Mouse (Mus musculus): ENCODE results near the gene Ctcfl. TPM values are rescaled to one million over a fixed set of nuclear protein-coding genes. Genes with fewer than 3 reads are reported as not detected.

Ctcfl gene
- polyA plus RNA-seq (2014; fragmentation: Nextera tagmentation; extraction: Ambion mirVana): 0.07 and 0.08 TPM in 2 replicates

- WGBS: 86% methylated on average over 35 of the region's 35 CpGs
These were observed at the start of gene Ctcfl for GRCm38 (mm10) chr2:173119023-173119944. TSS of gene Ctcfl (minus strand) at chr2:173119525.

DNA sequence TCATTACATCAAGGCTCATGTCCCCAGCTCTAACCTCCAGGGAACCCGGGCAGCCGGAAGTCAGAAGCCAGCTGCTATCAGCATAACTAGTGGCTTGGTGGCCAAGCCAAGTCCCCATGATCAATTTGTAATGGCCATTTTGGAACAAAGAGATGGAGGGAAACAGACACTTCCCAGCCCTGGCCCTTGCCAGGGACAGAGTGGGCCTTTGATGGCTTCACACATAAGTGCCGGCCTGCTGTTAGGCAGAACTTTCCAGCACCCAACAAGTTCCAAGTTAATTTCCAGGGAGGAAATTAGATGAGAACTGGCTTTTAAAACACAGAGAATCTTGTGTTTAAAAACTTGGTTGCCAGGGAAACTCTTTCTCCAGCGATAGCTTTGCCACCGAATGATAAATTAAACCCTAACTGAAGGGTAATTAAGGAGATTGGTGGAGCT is 49.1 kb upstream of the Ctcfl start:
- no peak overlapping the region for H3K9ac ChIP-seq (ENCODE audit: low read depth, low read length)
- peaks cover 36% of the 10 kb centered on the region for H3K27me3 ChIP-seq (ENCODE audit: control insufficient read depth, insufficient read depth, low read length)
- H3K36me3 ChIP-seq (ENCODE audit: control insufficient read depth, insufficient read depth, low read length): no peaks in the 10 kb centered on the region
- WGBS: 39% methylated on average over 5 of the region's 5 CpGs
- H3K4me3 ChIP-seq (ENCODE audit: low read length): no peak overlapping the region
- H3K4me2 ChIP-seq (replicated peaks; ENCODE audit: low read depth, low read length): no peak overlapping the region
- no peak for ATAC-seq (ENCODE audit: low FRiP score, low TSS enrichment)
- H3K4me1 ChIP-seq (ENCODE audit: control insufficient read depth, insufficient read depth, low read length): peaks cover 27% of the 10 kb centered on the region
- no peak overlapping the region for H3K27ac ChIP-seq (ENCODE audit: low read depth, low read length)
- H3K9me3 ChIP-seq (ENCODE audit: control insufficient read depth, low read length): no peaks in the 10 kb centered on the region

More at GRCm38 (mm10) chr2:173119023-173119944, at the start of gene Ctcfl:
- no peak within 1 kb of the TSS for H3K4me2 ChIP-seq (replicated peaks; ENCODE audit: low read depth, low read length)
- H3K27ac ChIP-seq (ENCODE audit: low read depth, low read length): no peak within 1 kb of the TSS
- ATAC-seq (ENCODE audit: low FRiP score, low TSS enrichment): peak; percentile 34; the same call in 1 of the 2 replicates
- H3K9me3 ChIP-seq (ENCODE audit: control insufficient read depth, low read length): no peaks in the 10 kb centered on the region
- no peak within 1 kb of the TSS for H3K4me3 ChIP-seq (ENCODE audit: low read length)
- H3K36me3 ChIP-seq (ENCODE audit: control insufficient read depth, insufficient read depth, low read length): no peaks in the 10 kb centered on the region
- no peak within 1 kb of the TSS for H3K9ac ChIP-seq (ENCODE audit: low read depth, low read length)
- H3K4me1 ChIP-seq (ENCODE audit: control insufficient read depth, insufficient read depth, low read length): 0 out of 2 replicates have a peak, but pooled peaks cover 4% of the 10 kb centered on the region
- no peaks in the 10 kb centered on the region for H3K27me3 ChIP-seq (ENCODE audit: control insufficient read depth, insufficient read depth, low read length)

DNA sequence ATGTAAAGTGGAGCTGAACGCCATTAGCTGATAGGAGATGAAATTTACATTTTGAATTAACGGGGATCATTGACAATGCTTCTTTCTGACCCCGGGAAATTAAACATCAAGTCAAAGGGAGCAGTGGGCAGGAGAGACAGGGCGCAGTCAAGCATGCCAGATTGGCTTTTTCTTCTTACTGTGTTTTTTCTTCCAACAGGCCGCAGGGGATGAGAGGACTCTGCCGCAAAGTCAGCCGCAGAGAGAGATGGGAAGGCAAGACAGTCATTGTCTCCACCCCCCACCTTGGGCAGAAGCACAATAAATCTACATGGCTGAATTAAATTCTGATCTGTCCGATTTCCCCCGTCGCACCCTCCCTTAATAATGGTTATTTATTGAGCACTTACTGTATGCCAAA is 46.0 kb upstream of the Ctcfl start:
- H3K4me3 ChIP-seq (ENCODE audit: low read length): no peak overlapping the region
- H3K27ac ChIP-seq (ENCODE audit: low read depth, low read length): no peak overlapping the region
- H3K4me2 ChIP-seq (replicated peaks; ENCODE audit: low read depth, low read length): no peak overlapping the region
- ATAC-seq (ENCODE audit: low FRiP score, low TSS enrichment): no peak
- 81% methylated on average over 10 of the region's 10 CpGs for WGBS
- H3K36me3 ChIP-seq (ENCODE audit: control insufficient read depth, insufficient read depth, low read length): no peaks in the 10 kb centered on the region
- no peaks in the 10 kb centered on the region for H3K9me3 ChIP-seq (ENCODE audit: control insufficient read depth, low read length)
- peaks cover 4% of the 10 kb centered on the region; the same call in 1 of the 2 replicates for H3K4me1 ChIP-seq (ENCODE audit: control insufficient read depth, insufficient read depth, low read length)
- peaks cover 36% of the 10 kb centered on the region for H3K27me3 ChIP-seq (ENCODE audit: control insufficient read depth, insufficient read depth, low read length)
- H3K9ac ChIP-seq (ENCODE audit: low read depth, low read length): no peak overlapping the region

DNA sequence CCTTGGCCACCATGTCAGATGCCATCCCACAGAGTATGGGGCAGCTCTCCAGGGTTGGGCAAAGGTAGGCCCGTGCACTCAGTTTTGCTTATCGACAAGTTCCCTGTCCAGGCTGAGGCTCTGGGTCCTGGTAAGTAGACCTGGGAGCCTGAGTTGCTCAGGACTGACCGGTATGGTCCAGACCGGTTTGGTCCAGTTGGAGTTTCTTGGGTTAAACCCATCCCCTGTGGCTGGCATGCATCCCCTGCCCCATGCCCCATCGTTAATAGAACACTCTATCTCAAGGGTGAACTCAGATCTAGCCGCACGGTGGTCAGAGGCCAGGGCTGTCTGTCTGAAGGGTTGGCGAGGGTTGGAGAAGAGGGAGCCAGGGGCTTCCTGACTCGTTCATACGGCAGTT is 45.6 kb upstream of the Ctcfl start:
- no peak for ATAC-seq (ENCODE audit: low FRiP score, low TSS enrichment)
- H3K4me2 ChIP-seq (replicated peaks; ENCODE audit: low read depth, low read length): no peak overlapping the region
- no peak overlapping the region for H3K4me3 ChIP-seq (ENCODE audit: low read length)
- no peak overlapping the region for H3K27ac ChIP-seq (ENCODE audit: low read depth, low read length)
- H3K27me3 ChIP-seq (ENCODE audit: control insufficient read depth, insufficient read depth, low read length): peaks cover 33% of the 10 kb centered on the region
- H3K36me3 ChIP-seq (ENCODE audit: control insufficient read depth, insufficient read depth, low read length): no peaks in the 10 kb centered on the region
- WGBS: 87% methylated on average over 10 of the region's 10 CpGs
- H3K9ac ChIP-seq (ENCODE audit: low read depth, low read length): no peak overlapping the region
- H3K9me3 ChIP-seq (ENCODE audit: control insufficient read depth, low read length): no peaks in the 10 kb centered on the region
- H3K4me1 ChIP-seq (ENCODE audit: control insufficient read depth, insufficient read depth, low read length): peaks cover 4% of the 10 kb centered on the region; the same call in 1 of the 2 replicates

- H3K36me3 ChIP-seq (ENCODE audit: control insufficient read depth, insufficient read depth, low read length): no peaks in the 10 kb centered on the region
- peaks cover 27% of the 10 kb centered on the region for H3K27me3 ChIP-seq (ENCODE audit: control insufficient read depth, insufficient read depth, low read length)
- no peak overlapping the region for H3K27ac ChIP-seq (ENCODE audit: low read depth, low read length)
- H3K9ac ChIP-seq (ENCODE audit: low read depth, low read length): no peak overlapping the region
- H3K4me3 ChIP-seq (ENCODE audit: low read length): no peak overlapping the region
- ATAC-seq (ENCODE audit: low FRiP score, low TSS enrichment): no peak
- no peaks in the 10 kb centered on the region for H3K9me3 ChIP-seq (ENCODE audit: control insufficient read depth, low read length)
- H3K4me1 ChIP-seq (ENCODE audit: control insufficient read depth, insufficient read depth, low read length): peaks cover 4% of the 10 kb centered on the region; the same call in 1 of the 2 replicates
- H3K4me2 ChIP-seq (replicated peaks; ENCODE audit: low read depth, low read length): no peak overlapping the region
- 58% methylated on average over 2 of the region's 2 CpGs for WGBS
These were observed 45.0 kb upstream of the Ctcfl start for GRCm38 (mm10) chr2:173164358-173164757.

- H3K9me3 ChIP-seq (ENCODE audit: control insufficient read depth, low read length): no peaks in the 10 kb centered on the region
- no peaks in the 10 kb centered on the region for H3K36me3 ChIP-seq (ENCODE audit: control insufficient read depth, insufficient read depth, low read length)
- H3K4me2 ChIP-seq (replicated peaks; ENCODE audit: low read depth, low read length): no peak overlapping the region
- 67% methylated on average over 8 of the region's 8 CpGs for WGBS
- H3K4me3 ChIP-seq (ENCODE audit: low read length): no peak overlapping the region
- no peak for ATAC-seq (ENCODE audit: low FRiP score, low TSS enrichment)
- H3K27ac ChIP-seq (ENCODE audit: low read depth, low read length): no peak overlapping the region
- peaks cover 18% of the 10 kb centered on the region for H3K27me3 ChIP-seq (ENCODE audit: control insufficient read depth, insufficient read depth, low read length)
- no peak overlapping the region for H3K9ac ChIP-seq (ENCODE audit: low read depth, low read length)
- H3K4me1 ChIP-seq (ENCODE audit: control insufficient read depth, insufficient read depth, low read length): peaks cover 5% of the 10 kb centered on the region; the same call in 1 of the 2 replicates
These were observed 44.1 kb upstream of the Ctcfl start for GRCm38 (mm10) chr2:173163380-173163779.

DNA sequence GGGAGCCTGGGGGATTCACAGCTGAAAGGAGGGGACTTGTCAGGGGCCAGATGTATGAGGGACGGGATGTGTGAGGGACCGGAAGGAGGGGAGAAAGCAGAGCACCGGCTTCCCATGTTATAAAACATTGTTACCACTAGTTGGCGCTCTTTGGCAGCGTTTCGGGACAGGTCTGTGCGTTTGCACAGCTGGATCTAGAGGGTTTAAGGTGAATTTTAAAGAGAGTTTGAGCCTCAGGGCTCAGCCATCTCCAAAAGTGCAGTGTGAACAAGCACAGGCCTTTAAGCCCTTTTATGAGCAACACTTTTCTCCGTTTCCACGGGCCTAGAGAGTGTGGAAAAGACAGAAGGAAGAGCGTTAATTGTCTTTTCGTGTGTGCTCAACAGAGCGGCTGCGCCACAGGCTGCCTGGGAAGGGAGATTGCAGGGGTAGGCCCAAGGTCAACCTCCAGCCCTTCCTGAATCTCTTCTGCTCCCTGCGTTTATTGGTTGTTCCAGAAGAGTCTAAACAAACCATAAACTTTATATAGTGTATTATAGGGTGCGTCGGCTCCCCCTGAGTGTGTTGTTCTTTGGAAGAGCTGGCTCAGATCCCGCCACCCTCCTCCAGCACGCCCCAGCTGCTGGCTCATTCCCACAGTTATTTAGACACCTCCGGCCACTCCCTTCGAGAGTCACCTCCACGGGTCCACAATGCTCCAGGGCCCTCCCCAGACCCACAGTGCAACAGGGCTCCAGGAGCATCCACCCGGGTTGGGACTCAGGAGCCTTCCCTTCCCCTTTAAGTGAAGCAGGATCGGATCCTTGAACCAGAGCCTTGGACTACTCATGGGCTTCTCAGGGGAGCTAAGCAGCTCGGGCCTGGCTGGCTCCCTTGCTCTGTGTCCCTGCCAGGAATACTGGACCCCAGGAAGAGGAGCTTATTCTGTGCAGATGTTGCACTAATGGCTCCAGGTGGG is 40.3 kb upstream of the Ctcfl start:
- no peaks in the 10 kb centered on the region for H3K36me3 ChIP-seq (ENCODE audit: control insufficient read depth, insufficient read depth, low read length)
- WGBS: 25% methylated on average over 24 of the region's 24 CpGs
- 0 out of 2 replicates have a peak, but pooled peaks cover under 1% of the 10 kb centered on the region for H3K27me3 ChIP-seq (ENCODE audit: control insufficient read depth, insufficient read depth, low read length)
- peak overlapping the region; percentile 30; the same call in 1 of the 2 replicates for H3K27ac ChIP-seq (ENCODE audit: low read depth, low read length)
- peaks cover 15% of the 10 kb centered on the region for H3K4me1 ChIP-seq (ENCODE audit: control insufficient read depth, insufficient read depth, low read length)
- no peak overlapping the region for H3K4me3 ChIP-seq (ENCODE audit: low read length)
- peak overlapping the region; percentile 6; the same call in 1 of the 2 replicates for H3K4me2 ChIP-seq (replicated peaks; ENCODE audit: low read depth, low read length)
- peak; percentile 74 for ATAC-seq (ENCODE audit: low FRiP score, low TSS enrichment)
- no peaks in the 10 kb centered on the region for H3K9me3 ChIP-seq (ENCODE audit: control insufficient read depth, low read length)
- H3K9ac ChIP-seq (ENCODE audit: low read depth, low read length): no peak overlapping the region

DNA sequence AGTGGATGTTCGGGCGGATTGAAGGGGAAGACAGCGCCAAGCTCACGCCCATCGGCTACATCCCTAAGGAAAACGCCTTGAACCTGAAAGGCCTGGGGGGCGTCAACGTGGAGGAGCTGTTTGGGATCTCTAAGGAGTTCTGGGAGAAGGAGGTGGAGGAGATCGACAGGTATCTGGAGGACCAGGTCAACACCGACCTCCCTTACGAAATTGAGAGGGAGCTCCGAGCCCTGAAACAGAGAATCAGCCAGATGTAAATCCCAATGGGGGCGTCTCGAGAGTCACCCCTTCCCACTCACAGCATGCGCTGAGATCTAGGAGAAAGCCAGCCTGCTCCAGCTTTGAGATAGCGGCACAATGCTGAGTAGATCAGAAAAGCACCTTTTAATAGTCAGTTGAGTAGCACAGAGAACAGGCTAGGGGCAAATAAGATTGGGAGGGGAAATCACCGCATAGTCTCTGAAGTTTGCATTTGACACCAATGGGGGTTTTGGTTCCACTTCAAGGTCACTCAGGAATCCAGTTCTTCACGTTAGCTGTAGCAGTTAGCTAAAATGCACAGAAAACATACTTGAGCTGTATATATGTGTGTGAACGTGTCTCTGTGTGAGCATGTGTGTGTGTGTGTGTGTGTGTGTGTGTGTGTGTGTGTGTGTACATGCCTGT is 39.2 kb upstream of the Ctcfl start:
- Histone ChIP-seq H3K4me2 (replicated peaks; ENCODE audit: low read depth, low read length) (no peak overlapping the region), H3K9ac (ENCODE audit: low read depth, low read length) (no peak overlapping the region), H3K9me3 (ENCODE audit: control insufficient read depth, low read length) (no peaks in the 10 kb centered on the region), H3K4me3 (ENCODE audit: low read length) (no peak overlapping the region), H3K36me3 (ENCODE audit: control insufficient read depth, insufficient read depth, low read length) (no peaks in the 10 kb centered on the region), H3K27me3 (ENCODE audit: control insufficient read depth, insufficient read depth, low read length) (no peaks in the 10 kb centered on the region), H3K4me1 (ENCODE audit: control insufficient read depth, insufficient read depth, low read length) (peaks cover 15% of the 10 kb centered on the region), H3K27ac (ENCODE audit: low read depth, low read length) (no peak overlapping the region)
- 84% methylated on average over 19 of the region's 19 CpGs for WGBS
- ATAC-seq (ENCODE audit: low FRiP score, low TSS enrichment): no peak
